Mouse (Mus musculus): ENCODE measurements around the gene Ss18l1. TPM values are rescaled to one million over a fixed set of nuclear protein-coding genes. Genes with fewer than 3 reads are reported as not detected.

The Ss18l1 gene
- polyA plus RNA-seq, 1 experiment from 2014 or later, result 1.6 TPM

DNA sequence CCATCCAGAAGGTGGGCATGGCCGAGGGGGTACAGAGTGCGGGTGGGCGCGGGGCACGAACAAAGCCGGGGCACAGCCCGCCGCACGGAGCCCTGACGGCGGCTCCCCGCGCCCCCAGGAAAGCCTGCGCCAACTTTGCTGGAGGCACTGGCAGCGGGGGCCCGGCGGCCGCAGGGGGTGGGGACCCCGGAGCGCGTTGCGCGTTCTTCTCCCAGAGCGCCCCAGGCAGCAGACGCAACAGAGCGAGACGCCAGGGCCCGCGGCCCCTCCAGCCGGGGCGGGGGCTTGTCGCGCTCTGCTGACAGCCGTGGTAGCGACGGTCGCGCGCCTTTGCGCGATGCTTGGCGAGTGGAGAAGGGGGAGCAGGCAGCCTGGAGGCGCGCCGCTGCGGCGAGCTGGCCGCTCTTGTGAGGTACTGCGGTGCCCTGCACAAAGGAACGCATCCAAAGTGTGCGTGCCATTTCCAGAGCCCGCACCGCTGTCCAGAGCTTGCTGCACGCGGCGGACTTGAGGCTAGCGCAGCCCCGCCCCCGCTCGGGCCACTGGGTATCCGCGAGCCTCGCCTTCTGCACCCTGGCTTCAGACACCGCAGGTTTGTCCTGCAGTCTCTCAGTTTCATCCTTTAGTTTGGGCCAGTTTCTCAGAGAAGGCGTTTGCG is 678 bp downstream of the Ss18l1 start:
- peaks cover 38% of the 10 kb centered on the region for H3K4me1 ChIP-seq
- H3K4me2 ChIP-seq, result peak overlapping the region; percentile 97
- peaks cover 17% of the 10 kb centered on the region; the same call in 1 of the 2 replicates for H3K27me3 ChIP-seq (replicated peaks)
- ATAC-seq, result peak; percentile 11; the same call in 1 of the 2 replicates
- no peaks in the 10 kb centered on the region for H3K9me3 ChIP-seq (replicated peaks)
- peaks cover 19% of the 10 kb centered on the region for H3K36me3 ChIP-seq
- WGBS (ENCODE audit: insufficient replicate concordance), result under 1% methylated on average over 56 of the region's 66 CpGs
- peak overlapping the region; percentile 90 for H3K9ac ChIP-seq
- H3K4me3 ChIP-seq, result peak overlapping the region; percentile 96
- H3K27ac ChIP-seq, result peak overlapping the region; percentile 92

DNA sequence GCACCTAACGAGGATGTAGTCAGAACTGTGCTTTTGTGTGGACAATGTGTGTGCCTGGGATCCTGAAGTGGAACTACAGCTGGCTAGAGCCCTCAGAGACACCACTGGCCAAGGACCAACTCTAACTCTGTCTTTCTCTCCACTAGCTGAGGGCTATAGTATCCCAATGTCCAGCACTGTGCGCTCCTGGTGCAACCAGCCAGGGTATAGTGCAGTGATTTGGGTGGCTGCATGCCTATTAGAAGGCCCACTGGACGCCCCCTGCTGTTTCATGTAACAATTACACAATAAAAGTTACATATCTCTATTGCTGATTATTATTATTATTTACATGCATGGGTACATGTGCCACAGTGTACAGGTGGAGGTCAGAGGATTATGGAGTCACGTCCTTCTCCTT is 3.0 kb downstream of the Ss18l1 start:
- H3K4me1 ChIP-seq, result peaks cover 28% of the 10 kb centered on the region
- ATAC-seq, result no peak
- H3K4me3 ChIP-seq, result no peak overlapping the region
- no peak overlapping the region for H3K27ac ChIP-seq
- H3K36me3 ChIP-seq, result no peaks in the 10 kb centered on the region; the same call in 1 of the 2 replicates
- H3K9ac ChIP-seq, result no peak overlapping the region
- H3K27me3 ChIP-seq (replicated peaks), result peaks cover 17% of the 10 kb centered on the region; the same call in 1 of the 2 replicates
- WGBS (ENCODE audit: insufficient replicate concordance), result 40% methylated on average over 4 of the region's 4 CpGs
- no peaks in the 10 kb centered on the region for H3K9me3 ChIP-seq (replicated peaks)
- H3K4me2 ChIP-seq, result no peak overlapping the region

DNA sequence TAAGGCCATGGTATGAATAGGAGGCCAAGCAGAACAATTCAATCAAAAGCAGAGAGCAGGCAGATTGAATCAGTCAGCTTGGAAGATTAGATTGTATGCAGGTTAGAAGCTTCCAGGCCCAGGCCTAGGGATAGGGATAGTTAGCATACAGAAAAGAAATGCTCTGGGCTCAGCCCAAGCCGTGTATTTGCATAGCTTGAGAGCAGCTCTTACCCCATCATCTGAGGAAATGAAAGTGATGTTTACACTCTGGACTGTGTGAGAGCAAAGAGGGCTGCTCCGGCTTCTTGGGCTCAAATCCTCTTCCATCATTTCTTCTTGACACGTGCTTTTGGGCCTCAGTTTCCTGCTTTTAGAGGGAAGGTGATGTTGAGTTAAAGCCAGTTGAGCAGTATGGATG is 5.3 kb downstream of the Ss18l1 start:
- H3K27me3 ChIP-seq (replicated peaks), result peaks cover 17% of the 10 kb centered on the region; the same call in 1 of the 2 replicates
- WGBS (ENCODE audit: insufficient replicate concordance), result 68% methylated on average over 3 of the region's 3 CpGs
- no peak overlapping the region for H3K4me2 ChIP-seq
- no peak overlapping the region for H3K27ac ChIP-seq
- H3K4me1 ChIP-seq, result peaks cover 19% of the 10 kb centered on the region
- no peak overlapping the region for H3K9ac ChIP-seq
- ATAC-seq, result no peak
- H3K9me3 ChIP-seq (replicated peaks), result no peaks in the 10 kb centered on the region
- no peak overlapping the region for H3K4me3 ChIP-seq
- H3K36me3 ChIP-seq, result no peaks in the 10 kb centered on the region; the same call in 1 of the 2 replicates

DNA sequence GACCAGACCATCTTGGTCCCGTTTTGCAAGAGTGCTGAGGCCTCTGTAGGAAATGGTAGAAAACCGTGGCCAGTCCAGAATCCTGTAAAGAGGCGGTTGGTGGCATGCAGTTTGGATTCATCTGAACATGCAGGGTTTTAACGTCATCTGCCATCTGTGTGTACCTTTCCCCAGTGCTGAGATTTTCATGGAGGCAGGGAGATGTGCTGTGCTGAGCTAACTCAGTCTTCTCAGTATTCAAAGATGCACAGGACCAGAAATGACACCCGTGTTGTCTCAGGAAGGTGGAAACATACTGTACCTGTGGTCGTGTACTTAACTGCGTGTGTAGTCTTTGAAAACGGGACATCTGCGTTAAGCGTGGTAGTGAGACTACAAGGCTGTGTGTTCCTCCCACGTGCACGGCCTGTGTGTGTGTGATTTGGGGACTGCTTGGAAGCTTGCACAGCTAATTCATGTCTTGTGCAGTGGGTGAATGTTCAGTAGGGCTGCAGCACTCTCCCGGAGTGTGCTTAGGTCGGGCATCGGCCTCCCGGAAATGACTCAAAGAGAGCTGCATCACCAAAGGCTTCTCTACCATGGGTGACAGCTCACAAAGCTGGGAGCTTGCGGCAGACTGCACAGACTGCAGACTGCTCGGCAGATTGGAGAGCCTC is 5.8 kb downstream of the Ss18l1 start:
- Histone ChIP-seq H3K4me2 (no peak overlapping the region), H3K4me1 (peaks cover 16% of the 10 kb centered on the region), H3K36me3 (peaks cover 2% of the 10 kb centered on the region; the same call in 1 of the 2 replicates), H3K9me3 (replicated peaks) (no peaks in the 10 kb centered on the region), H3K27me3 (replicated peaks) (peaks cover 16% of the 10 kb centered on the region; the same call in 1 of the 2 replicates), H3K4me3 (no peak overlapping the region), H3K9ac (no peak overlapping the region), H3K27ac (no peak overlapping the region)
- ATAC-seq, result no peak
- WGBS (ENCODE audit: insufficient replicate concordance), result 80% methylated on average over 18 of the region's 18 CpGs

DNA sequence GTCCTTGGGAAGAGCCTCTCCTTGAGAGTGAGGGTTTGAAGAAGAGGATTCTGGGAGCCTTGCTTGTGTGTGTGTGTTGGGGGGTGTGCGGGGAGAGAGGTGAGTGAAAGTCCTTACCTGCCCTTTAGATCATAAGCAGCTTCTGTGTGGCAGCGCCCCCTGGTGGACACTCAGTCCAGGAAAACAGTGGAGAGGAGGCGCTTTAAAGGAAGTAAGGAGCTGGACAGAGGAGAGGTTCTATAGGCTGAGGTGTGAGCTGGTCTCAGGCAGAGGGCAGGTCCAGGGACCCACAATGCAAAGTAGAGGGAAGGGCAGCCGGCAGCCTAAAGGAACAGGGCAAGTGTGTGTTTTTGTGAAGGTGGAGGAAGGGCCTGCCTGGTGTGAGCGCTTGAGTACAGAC is 8.7 kb downstream of the Ss18l1 start:
- no peak overlapping the region for H3K9ac ChIP-seq
- WGBS (ENCODE audit: insufficient replicate concordance), result 21% methylated on average over 5 of the region's 5 CpGs
- H3K27me3 ChIP-seq (replicated peaks), result no peaks in the 10 kb centered on the region
- no peak overlapping the region for H3K4me2 ChIP-seq
- H3K4me1 ChIP-seq, result peaks cover 3% of the 10 kb centered on the region; the same call in 1 of the 2 replicates
- no peak overlapping the region for H3K4me3 ChIP-seq
- peaks cover 16% of the 10 kb centered on the region for H3K36me3 ChIP-seq
- ATAC-seq, result peak; percentile 28
- H3K27ac ChIP-seq, result no peak overlapping the region
- H3K9me3 ChIP-seq (replicated peaks), result no peaks in the 10 kb centered on the region

DNA sequence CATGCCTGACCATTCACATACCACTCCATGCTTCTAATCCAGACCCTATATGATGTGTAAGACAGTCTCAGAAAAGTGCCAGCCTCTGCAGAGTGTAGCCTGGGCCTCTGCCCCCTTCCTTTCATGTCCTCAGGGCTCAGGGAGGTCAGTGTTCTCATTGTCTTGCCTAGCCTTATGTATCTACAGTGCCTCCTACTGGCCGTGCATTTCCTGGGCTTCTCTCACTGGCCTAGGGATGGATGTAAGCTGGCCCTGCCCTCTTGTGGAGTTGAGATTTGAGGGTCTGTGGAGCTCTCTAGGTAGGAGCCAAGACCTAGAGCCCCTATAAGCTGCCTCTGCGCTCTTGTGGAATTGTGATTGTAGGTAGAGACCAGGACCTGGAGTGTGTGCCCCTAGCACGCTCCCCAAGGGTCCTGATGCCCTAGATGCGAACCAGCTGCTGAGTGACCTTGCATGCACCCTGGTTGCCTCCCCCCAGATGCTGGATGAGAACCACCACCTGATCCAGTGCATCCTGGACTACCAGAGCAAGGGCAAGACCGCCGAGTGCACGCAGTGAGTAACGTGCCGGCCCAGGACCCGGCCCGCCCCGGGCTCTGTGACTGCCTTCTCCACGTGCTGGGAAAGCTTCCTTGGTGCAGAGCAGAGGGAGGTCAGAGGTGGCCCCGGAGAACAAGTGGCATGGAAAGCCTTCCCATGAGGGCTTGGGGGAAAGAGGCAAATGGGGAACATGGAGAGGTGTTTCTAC is 9.9 kb downstream of the Ss18l1 start:
- Histone ChIP-seq H3K27ac (no peak overlapping the region), H3K4me3 (no peak overlapping the region), H3K9ac (no peak overlapping the region), H3K36me3 (peaks cover 19% of the 10 kb centered on the region), H3K4me2 (no peak overlapping the region), H3K4me1 (peaks cover 3% of the 10 kb centered on the region; the same call in 1 of the 2 replicates), H3K9me3 (replicated peaks) (no peaks in the 10 kb centered on the region), H3K27me3 (replicated peaks) (no peaks in the 10 kb centered on the region)
- no peak for ATAC-seq
- WGBS (ENCODE audit: insufficient replicate concordance), result 82% methylated on average over 14 of the region's 14 CpGs

DNA sequence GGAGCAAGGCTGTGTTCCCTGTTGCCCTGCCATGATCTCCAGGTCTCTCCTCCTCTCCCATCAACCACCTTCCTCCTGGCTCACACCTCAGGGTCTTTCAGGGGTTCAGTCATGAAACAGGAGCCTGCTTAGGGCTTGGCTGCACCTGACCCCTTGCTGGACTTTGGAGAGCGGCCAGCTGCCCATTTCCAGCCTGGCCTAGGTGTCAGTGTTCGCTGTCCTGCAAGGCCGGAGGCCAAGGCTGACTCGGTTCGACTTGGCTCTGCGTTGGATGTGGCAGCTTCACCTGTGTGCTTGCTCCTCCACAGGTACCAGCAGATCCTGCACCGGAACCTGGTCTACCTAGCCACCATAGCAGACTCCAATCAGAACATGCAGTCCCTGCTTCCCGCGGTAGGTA is 10.7 kb downstream of the Ss18l1 start:
- Histone ChIP-seq H3K4me2 (no peak overlapping the region), H3K4me1 (peaks cover 3% of the 10 kb centered on the region; the same call in 1 of the 2 replicates), H3K27ac (no peak overlapping the region), H3K9ac (no peak overlapping the region), H3K9me3 (replicated peaks) (no peaks in the 10 kb centered on the region), H3K36me3 (peaks cover 27% of the 10 kb centered on the region), H3K27me3 (replicated peaks) (no peaks in the 10 kb centered on the region), H3K4me3 (no peak overlapping the region)
- 88% methylated on average over 9 of the region's 9 CpGs for WGBS (ENCODE audit: insufficient replicate concordance)
- no peak for ATAC-seq

DNA sequence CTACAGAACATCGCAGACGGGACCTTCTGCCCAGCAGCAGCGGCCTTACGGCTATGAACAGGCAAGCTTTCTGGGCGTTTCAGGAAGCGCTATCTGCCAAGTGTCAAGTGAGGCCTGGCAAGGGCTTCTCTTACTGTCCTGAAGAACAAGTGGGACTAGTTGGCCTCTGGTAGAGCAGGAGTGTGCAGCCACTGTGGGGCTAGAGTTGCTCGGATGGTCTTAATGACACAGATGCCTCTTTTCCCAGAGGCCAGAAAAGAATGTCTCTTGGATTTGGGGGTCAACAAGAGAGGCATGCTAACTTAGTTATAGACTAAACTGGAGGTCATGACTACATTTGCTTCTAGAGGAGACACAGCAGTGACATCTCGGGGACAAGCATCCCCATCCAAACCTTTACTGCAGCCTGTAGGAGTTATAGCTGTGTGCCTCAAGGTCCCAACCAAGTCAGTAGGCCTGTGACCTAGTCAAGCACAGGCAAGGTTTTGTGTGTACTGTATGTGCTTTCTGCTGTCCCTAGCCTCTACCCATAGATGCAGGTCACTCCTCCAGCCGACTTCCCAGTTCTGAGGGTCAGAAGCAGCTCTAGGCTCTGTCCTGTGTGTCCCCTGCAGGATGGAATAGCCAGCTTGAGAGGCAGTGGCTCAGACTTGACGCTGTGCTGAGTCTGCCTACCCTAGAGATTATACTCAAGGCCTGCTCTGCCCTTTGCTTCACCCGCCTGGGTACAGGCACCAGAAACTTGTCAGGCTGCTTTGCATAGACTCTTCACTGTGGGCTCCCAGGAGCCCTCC is 21.2 kb downstream of the Ss18l1 start:
- Histone ChIP-seq H3K9ac (no peak overlapping the region), H3K27me3 (replicated peaks) (no peaks in the 10 kb centered on the region), H3K27ac (no peak overlapping the region), H3K4me3 (no peak overlapping the region), H3K9me3 (replicated peaks) (0 out of 2 replicates have a peak, but pooled peaks cover 4% of the 10 kb centered on the region), H3K4me2 (no peak overlapping the region), H3K4me1 (no peaks in the 10 kb centered on the region), H3K36me3 (peaks cover 52% of the 10 kb centered on the region)
- WGBS (ENCODE audit: insufficient replicate concordance), result 85% methylated on average over 11 of the region's 11 CpGs
- ATAC-seq, result no peak

DNA sequence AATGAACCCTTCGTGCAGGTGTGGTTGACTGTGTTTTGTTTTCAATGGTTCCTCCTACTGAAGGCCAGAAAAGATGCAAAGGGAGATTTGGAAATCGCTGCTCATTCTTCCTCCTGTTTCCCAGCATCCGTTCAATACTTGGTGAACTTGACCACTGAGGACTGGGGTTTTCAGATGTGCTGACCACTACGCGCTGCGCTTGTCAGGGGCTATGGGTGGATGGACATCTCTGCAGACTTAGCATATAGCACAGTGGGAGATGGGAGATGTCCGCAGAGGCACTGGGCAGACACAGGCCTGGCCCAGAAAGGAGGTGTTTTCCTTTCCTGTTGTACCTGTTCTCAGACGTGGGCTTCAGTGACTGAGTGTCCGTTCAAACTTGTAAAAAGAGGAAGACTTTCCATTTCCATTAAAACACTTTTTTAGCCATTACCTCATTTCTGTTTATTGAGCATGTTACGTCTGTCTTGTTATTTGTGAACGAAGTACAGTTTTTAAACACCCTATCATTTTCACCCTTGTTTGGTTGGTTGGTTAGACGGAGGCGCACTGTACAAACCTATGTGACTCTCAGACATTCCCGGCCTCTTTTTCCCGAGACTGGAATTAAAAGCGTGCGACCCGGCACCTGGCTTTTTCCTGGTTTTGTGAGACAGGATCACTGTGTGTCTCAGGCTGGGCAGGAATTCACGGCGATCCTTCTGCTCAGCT is 27.6 kb downstream of the Ss18l1 start:
- Histone ChIP-seq H3K4me2 (peak overlapping the region; percentile 88), H3K27ac (peak overlapping the region; percentile 82), H3K9me3 (replicated peaks) (0 out of 2 replicates have a peak, but pooled peaks cover 4% of the 10 kb centered on the region), H3K36me3 (peaks cover 21% of the 10 kb centered on the region), H3K27me3 (replicated peaks) (no peaks in the 10 kb centered on the region), H3K4me3 (peak overlapping the region; percentile 81), H3K4me1 (peaks cover 17% of the 10 kb centered on the region), H3K9ac (peak overlapping the region; percentile 84)
- 28% methylated on average over 20 of the region's 20 CpGs for WGBS (ENCODE audit: insufficient replicate concordance)
- ATAC-seq, result peak; percentile 56; the same call in 1 of the 2 replicates

DNA sequence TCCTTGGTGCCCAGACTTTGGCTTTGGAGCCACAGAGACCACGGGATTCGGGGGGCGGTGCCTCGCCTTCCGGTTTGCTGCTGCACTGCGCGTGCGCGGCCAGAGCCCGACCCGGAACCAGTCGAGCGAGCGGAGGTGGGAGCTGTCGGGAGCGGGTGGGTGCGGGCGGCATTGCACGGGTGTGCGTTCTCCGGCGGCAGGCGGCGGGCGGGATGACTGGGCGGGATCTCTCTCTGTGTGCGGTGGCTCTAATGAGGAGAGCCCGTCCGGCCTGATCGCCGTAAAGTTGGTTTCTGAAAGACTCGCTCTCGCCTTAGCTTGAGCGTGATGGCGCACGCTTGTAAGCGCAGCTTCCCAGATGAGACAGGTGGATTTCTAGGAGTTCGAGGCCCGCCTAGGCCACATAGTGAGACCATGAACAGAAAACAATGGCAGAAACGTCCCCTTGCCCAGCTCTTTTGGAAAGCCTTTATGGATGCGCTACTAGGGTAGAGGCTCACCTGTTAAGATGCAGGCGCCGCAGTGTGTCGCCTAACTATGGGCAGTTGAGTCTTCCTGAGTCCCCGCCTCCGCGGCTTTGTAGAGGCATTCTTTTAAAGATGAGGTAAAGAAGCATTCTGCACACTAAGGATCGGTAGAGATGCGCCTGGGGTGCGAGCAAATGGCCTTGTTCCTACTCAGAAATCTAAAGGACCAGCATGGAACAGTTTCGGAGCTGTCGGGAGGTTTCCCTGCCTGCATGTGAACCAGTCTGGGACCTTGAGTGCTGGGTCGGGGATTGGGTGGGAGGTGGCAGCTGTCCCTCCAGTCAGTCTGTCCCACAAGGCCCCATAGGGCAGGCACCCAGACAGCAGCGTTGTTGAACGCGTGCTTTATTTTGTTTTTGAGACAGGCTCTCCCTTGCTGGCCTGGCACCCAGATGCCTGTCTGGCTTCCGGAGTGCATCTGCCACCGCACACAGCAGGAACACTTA is 28.5 kb downstream of the Ss18l1 start, which contains the start of gene Mtg2:
TSS of gene Mtg2 (plus strand) at position 108 of the 973 bp plus-strand sequence.
- Histone ChIP-seq H3K4me1 (peaks cover 17% of the 10 kb centered on the region), H3K4me2 (peak within 1 kb of the TSS; percentile 88), H3K4me3 (peak within 1 kb of the TSS; percentile 81), H3K36me3 (peaks cover 21% of the 10 kb centered on the region), H3K9me3 (replicated peaks) (no peaks in the 10 kb centered on the region), H3K27ac (peak within 1 kb of the TSS; percentile 82), H3K27me3 (replicated peaks) (no peaks in the 10 kb centered on the region), H3K9ac (peak within 1 kb of the TSS; percentile 84)
- peak; percentile 96 for ATAC-seq
- 6% methylated on average over 58 of the region's 58 CpGs for WGBS (ENCODE audit: insufficient replicate concordance)

Measured in liver, embryonic 12.5 days (tissue).